Mouse (Mus musculus) G1E (cell line): ENCODE data around the gene Lrrc8a.

Experiments used
- CTCF ChIP-seq: IDR thresholded peaks from 2 replicates; pipeline ENCODE4 v1.5.1; 2012; ENCODE audit warnings: low read depth, low read length, inconsistent platforms, mixed read lengths
- GATA1 ChIP-seq: IDR thresholded peaks from 2 replicates; pipeline ENCODE4 v1.6.1; 2012; ENCODE audit warnings: borderline replicate concordance, low read length, inconsistent platforms, mixed read lengths
- POLR2AphosphoS5 ChIP-seq: IDR thresholded peaks from 2 replicates; pipeline ENCODE4 v1.6.1; 2012; ENCODE audit warnings: low read depth, low read length, inconsistent platforms; ENCODE audit not compliant: insufficient replicate concordance
- TAL1 ChIP-seq: conservative IDR thresholded peaks from 2 replicates; pipeline ENCODE4 v1.6.1; 2012; ENCODE audit warnings: low read depth, low read length, inconsistent platforms, mixed read lengths

DNA sequence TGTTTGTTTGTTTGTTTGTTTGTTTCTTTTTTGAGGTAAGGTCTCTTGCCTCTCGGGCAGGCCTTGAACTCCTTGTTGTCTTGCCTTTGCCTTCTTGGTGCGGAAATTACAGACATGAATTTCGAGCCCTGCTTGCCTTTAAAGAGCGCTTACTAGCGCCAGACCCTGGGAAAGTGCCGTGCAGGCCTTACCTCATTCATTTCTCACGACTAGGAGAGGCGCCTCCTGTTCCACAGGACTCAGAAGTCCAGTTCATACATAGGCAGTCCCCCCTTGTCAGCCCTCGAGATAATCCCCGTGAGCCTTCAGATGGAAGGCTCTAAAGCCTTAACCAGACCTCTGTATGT is 49.5 kb downstream of the Lrrc8a start:
- TF ChIP-seq CTCF = no peak
- no peak for TF ChIP-seq GATA1
- TF ChIP-seq TAL1 = no peak
- no peak for TF ChIP-seq POLR2AphosphoS5
